Comparison of ENCODE assay signal across 1 mouse cellular context in genomic region chr2:119299981-119300818, GRCm38 (mm10).
TF ChIP-seq lines count a peak whose summit lies in the region.

No protein-coding gene starts in this region.

TF ChIP-seq in MEL, 35 proteins besides CTCF, POLR2A, EP300 and RAD21 (continued from another document):
- TF ChIP-seq CHD2 (IDR thresholded peaks at IDR 0.05; ENCODE audit: low read length) (no peak), TCF12 (IDR thresholded peaks at IDR 0.05; ENCODE audit: low read depth, low read length) (peak; percentile 62), CHD1 (IDR thresholded peaks at IDR 0.05; ENCODE audit: low read depth, low read length) (no peak), SMC3 (IDR thresholded peaks at IDR 0.05; ENCODE audit: low read depth, low read length) (peak; percentile 71), ZNF384 (IDR thresholded peaks at IDR 0.05; ENCODE audit: low read depth, low read length) (0 out of 2 replicates have a peak, but pooled peaks have one; percentile 11), KAT2A (conservative IDR thresholded peaks at IDR 0.05; ENCODE audit: low read depth, low read length) (no peak), POLR2AphosphoS5 (IDR thresholded peaks at IDR 0.05; ENCODE audit: borderline replicate concordance, low read depth, low read length) (no peak), TAL1 (IDR thresholded peaks at IDR 0.05; ENCODE audit: low read length) (peak; percentile 46; the same call in 1 of the 2 replicates), ELF1 (IDR thresholded peaks at IDR 0.05; ENCODE audit: low read depth, low read length) (peak; percentile 40; the same call in 1 of the 2 replicates), MAZ (IDR thresholded peaks at IDR 0.05; ENCODE audit: low read depth, low read length) (peak; percentile 30; the same call in 1 of the 2 replicates), HCFC1 (IDR thresholded peaks at IDR 0.05; ENCODE audit: low read depth, low read length) (no peak), UBTF (IDR thresholded peaks at IDR 0.05; ENCODE audit: borderline replicate concordance, insufficient read depth, low read depth, low read length) (no peak), MYB (IDR thresholded peaks at IDR 0.05; ENCODE audit: low read depth, low read length) (no peak), MXI1 (IDR thresholded peaks at IDR 0.05; ENCODE audit: low read depth, low read length) (no peak), NELFE (IDR thresholded peaks at IDR 0.05; ENCODE audit: low read depth, low read length) (no peak), TBP (IDR thresholded peaks at IDR 0.05; ENCODE audit: low read depth, low read length) (no peak), USF2 (IDR thresholded peaks at IDR 0.05; ENCODE audit: borderline replicate concordance in 1 of 2, insufficient read depth in 1 of 2, low read depth in 1 of 2, low read length in 2 of 2) (no peak), ZC3H11A (IDR thresholded peaks at IDR 0.05; ENCODE audit: low read depth, low read length) (peak; percentile 57), GATA1 (IDR thresholded peaks at IDR 0.05; ENCODE audit: low read depth, low read length) (no peak), USF1 (IDR thresholded peaks at IDR 0.05; ENCODE audit: low read depth, low read length) (no peak), MAFK (IDR thresholded peaks at IDR 0.05; ENCODE audit: borderline replicate concordance, low read depth, low read length) (no peak), ETS1 (IDR thresholded peaks at IDR 0.05; ENCODE audit: low read depth, low read length) (no peak), MAX (IDR thresholded peaks at IDR 0.05; ENCODE audit: low read length) (no peak; the same call in 1 of the 2 replicates), ZMIZ1 (IDR thresholded peaks at IDR 0.05; ENCODE audit: low read depth, low read length) (no peak), GABPA (IDR thresholded peaks at IDR 0.05; ENCODE audit: low read depth, low read length) (no peak), JUND (IDR thresholded peaks at IDR 0.05; ENCODE audit: low read depth, low read length) (no peak), RCOR1 (IDR thresholded peaks at IDR 0.05; ENCODE audit: low read depth, low read length) (no peak), ZKSCAN1 (IDR thresholded peaks at IDR 0.05; ENCODE audit: low read depth, low read length) (no peak), BHLHE40 (IDR thresholded peaks at IDR 0.05; ENCODE audit: borderline replicate concordance, low read depth, low read length) (no peak), SIN3A (IDR thresholded peaks at IDR 0.05; ENCODE audit: low read length) (no peak), E2F4 (IDR thresholded peaks at IDR 0.05; ENCODE audit: borderline replicate concordance, low read depth, low read length) (no peak), POLR2AphosphoS2 (IDR thresholded peaks at IDR 0.05; ENCODE audit: low read length) (no peak), MEF2A (IDR thresholded peaks at IDR 0.05; ENCODE audit: extremely low read depth, insufficient replicate concordance, low read depth, low read length, poor library complexity, severe bottlenecking) (no peak), MYC (IDR thresholded peaks at IDR 0.05; ENCODE audit: low read depth, low read length) (no peak)
